Mouse (Mus musculus) cerebellum, adult 9-11 months (tissue): ENCODE data around the gene Rfc4.

ENCODE experiments used
- DNase-seq: peaks from one replicate; pipeline ENCODE4 v3.0.0; 2022

Gene Rfc4

GRCm38 (mm10) chr16:23130303-23130702 is 2.8 kb upstream of the Rfc4 start:
- no peak for DNase-seq

- no peak for DNase-seq
These were observed 245 bp downstream of the Rfc4 start for GRCm38 (mm10) chr16:23127311-23127672.

DNA sequence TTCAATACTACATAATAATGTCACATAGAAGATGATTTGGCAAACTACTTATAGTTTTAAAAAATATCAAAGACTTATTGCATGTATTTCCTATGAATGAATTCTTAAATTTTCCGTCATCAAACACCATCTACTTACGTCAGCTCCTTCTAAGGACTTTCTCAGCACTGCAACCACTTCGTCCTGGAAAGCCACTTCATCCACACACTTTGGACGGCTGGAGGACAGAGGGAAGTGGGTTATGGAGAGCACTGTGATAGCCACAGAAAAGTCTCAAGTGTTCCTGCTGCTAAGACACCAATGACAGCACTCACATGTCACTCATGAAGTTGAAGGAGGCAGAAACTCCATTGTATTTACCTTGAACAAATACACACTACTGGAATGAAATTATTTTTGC is 3.1 kb downstream of the Rfc4 start:
- no peak for DNase-seq

DNA sequence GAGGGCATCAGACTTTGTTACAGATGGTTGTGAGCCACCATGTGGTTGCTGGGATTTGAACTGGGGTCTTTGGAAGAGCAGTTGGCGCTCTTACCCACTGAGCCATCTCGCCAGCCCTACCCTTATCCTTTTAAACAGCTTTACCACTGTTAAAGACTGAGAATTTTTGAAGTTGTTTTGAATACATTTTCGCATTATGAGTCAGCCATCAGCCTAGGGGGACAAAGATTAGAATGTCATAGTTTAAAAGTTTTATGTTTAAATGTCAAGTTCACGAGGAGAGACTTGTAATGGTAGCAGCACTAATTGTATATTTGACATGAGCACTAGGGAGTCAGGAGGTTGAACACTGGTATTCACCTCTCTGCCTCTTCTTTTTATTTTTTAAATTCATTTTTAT is 4.4 kb downstream of the Rfc4 start:
- no peak for DNase-seq

DNA sequence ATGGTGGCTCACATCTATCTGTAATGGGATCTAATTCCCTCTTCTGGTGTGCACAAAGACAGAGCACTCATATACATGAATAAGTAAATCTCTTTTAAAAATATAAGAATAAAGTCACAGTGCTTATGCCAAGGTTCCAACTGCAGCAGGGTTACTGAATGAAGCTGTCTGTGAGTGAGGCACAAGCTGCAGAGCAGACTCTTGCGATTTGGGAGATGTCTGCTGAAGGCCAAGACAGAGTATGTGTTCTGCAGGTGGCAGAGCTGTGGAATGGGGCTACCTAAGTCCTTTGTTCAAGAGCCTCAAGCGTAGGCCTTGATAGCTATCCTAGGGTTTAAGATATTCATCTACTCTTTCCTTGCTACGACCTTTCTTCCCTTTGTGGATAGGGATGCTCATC is 5.1 kb downstream of the Rfc4 start:
- DNase-seq = no peak

- DNase-seq = no peak
These were observed 10.4 kb downstream of the Rfc4 start for GRCm38 (mm10) chr16:23117173-23117572.

DNA sequence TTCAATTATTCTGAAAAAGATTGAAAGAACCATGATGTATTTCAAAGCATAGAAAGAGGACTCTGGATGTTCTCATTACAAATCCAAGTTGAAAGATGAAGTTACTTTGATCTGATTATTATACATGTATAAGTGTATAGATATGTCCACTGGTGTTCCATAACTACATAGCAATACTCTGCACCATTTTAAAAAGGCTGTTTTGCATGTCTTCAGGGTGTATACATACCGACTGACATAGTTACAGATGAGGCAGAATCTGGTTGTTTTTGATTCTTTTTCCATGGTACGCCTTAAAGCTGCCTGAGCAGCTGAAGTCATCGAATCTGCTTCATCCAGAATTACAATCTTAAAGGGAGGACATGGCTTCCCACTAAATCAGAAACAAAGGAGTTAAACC is 12.1 kb downstream of the Rfc4 start:
- DNase-seq = no peak

DNA sequence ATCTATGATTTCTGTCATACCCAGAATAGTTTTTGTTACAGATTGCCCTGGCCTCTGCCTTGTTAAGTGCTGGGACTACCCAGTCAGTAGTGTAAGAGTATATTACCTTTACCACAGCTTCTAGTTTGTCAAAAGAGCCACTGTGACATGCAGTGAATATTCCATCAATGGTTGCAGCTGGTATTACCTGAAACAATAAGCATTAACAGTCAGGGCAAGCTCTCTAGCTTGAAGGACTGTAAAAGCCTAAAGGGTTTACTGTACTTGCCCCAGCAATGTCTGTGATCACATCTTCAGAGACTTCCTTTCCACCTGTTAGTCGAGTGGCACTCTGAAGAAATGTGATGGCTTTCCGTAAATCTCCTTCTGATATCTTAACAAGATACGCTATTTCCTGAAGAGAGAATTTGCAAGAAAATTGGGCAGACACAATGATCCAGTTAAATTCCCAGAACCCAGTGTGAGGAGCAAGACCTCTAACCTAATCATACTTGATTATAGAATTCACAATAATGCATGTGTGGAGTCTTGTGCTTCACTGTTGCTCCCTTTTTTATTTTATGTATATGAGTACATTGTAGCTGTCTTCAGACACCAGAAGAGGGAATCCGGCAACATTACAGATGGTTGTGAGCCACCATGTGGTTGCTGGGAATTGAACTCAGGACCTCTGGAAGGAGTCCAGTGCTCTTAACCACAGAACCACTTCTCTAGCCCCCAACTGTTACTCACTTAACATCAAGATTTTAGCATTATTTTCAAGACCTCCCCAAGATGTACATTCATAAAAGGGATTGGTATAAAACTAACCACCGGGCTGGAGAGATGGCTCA is 13.0 kb downstream of the Rfc4 start:
- no peak for DNase-seq

DNA sequence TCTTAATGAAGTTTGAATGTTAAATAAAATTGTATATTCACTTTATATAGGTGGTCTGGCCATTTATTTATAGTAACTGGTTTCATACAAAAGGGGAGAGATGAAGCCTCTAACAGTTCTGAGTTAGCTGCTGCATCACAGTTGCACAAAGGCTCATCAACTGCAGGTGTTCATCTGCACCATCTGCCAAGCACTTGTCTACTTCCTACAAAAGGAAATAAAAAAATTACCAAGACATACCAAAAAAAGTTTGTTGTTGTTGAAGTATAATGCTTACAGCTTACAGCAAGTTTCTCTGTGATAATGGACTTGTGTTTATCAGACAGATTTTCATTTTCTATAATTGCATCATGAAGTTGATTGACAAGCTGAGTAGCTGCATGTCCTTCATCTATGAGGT is 13.6 kb downstream of the Rfc4 start:
- no peak for DNase-seq

DNA sequence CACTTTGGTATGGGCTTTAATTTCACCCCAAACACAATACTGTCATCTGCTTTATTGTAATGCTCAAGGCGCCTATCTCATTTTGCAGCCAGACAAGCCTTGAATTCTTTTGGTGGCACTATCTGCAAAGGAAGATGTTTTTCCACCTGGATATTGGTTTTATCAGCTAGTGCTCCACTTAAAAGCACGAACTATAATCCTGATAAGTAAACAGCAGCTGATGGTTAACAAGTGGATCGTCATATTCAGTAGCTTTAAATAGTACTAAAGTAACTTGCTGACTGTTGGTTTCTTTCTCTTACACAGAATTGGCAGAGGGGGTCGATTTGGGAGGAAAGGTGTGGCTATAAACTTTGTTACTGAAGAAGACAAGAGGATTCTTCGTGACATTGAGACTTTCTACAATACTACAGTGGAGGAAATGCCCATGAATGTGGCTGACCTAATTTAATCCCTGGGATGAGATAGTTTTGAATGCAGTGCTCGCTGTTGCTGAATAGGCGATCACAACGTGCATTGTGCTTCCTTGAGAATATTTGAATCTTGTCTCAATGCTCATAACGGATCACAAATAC is 14.6 kb downstream of the Rfc4 start:
- DNase-seq = no peak

GRCm38 (mm10) chr16:23112348-23112747 is 15.2 kb downstream of the Rfc4 start:
- DNase-seq = no peak

DNA sequence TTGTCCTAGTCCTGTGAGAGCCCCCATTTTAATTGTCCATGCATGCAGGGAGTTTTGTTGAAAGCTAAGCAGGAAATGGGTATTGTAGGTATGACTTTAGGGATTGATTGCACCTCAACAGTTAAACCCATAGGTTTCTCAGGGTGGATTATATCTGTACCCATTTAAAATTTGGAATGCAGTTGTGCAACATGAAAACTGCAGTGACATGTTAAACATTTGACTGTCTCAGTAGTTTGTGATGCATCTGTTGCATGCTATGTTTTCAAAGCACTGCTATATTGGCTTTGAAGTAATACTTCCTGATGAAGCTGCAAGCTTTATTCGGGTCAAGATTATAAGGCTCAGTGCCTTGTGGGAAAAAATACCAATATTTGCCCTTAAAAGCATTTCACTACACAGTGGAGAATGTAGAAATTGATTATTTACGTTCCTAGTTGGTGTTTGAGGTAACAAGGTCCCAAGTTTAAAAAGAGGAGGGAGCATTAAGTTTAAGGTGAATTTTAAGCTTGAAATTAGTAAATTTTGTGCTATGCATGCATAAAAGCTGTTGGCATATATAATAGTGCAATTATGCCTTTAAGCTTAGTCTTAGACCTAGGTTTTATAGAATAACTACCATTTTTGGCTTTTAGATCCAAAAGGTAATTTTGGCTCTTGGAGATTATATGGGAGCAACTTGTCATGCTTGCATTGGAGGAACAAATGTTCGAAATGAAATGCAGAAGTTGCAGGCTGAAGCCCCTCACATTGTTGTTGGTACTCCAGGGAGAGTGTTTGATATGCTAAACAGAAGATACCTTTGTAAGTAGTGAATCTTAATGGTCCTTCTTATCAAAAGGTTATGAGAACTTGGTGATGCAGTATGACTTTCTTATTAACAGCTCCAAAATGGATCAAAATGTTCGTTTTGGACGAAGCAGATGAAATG is 17.9 kb downstream of the Rfc4 start:
- no peak for DNase-seq

GRCm38 (mm10) chr16:23108943-23109342 is 18.6 kb downstream of the Rfc4 start:
- DNase-seq = no peak

- DNase-seq = peak; percentile 88
These were observed 19.4 kb downstream of the Rfc4 start for GRCm38 (mm10) chr16:23107946-23108759.

GRCm38 (mm10) chr16:23107231-23107942 is 20.1 kb downstream of the Rfc4 start, which contains the start of gene Eif4a2:
Gene Eif4a2 (plus strand): TSS chr16:23107444.
- peak; percentile 96 for DNase-seq

DNA sequence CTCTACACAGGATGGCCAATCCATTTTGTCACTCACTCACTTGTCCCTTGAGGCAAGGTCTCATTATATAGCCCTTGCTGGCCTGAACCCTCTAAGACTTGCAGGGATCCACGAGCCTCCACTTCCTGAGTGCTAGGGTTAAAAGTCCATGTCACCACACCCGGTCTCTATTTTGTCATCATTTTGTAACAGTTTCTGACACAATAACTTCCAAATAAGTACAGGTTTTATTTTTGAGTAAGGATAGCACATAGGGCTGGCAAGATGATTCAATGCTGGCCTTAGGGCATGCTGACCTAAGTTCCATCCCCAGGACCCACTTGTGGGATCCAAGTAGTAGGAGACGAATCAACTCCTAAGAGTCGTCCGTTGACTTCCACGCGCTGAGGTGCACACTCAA is 21.4 kb downstream of the Rfc4 start:
- peak; percentile 40 for DNase-seq

- DNase-seq = no peak
These were observed 23.7 kb downstream of the Rfc4 start for GRCm38 (mm10) chr16:23103841-23104240.

DNA sequence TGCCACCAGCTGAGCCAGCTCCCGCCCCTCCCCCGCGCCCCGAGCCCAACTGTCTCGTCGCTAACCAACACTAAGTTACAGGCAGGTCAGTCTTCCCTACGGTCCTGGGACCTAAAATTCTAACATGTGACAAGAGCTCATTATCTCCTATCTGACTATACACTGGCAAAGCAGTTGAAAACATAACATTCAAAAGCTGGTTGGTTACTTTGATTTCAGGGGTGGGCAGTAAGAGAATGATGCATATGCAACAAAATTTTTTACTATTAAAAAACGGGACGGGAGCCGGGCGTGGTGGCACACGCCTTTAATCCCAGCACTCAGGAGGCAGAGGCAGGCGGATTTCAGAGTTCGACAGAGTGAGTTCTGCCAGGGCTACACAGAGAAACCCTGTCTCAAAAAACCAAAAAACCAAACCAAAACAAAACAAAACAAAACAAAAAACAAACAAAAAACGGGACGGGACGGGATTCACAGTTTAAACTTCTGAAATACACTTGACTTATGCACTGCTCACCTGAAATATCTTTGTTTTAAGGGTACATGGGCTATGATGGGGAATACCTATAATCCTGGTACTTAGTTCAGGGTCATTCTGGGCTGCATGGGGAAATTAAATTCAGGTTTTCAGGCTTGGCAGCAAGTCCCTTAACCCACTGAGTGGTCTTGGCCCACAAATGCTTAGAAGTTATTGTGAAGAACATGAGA is 24.3 kb downstream of the Rfc4 start:
- DNase-seq = no peak

DNA sequence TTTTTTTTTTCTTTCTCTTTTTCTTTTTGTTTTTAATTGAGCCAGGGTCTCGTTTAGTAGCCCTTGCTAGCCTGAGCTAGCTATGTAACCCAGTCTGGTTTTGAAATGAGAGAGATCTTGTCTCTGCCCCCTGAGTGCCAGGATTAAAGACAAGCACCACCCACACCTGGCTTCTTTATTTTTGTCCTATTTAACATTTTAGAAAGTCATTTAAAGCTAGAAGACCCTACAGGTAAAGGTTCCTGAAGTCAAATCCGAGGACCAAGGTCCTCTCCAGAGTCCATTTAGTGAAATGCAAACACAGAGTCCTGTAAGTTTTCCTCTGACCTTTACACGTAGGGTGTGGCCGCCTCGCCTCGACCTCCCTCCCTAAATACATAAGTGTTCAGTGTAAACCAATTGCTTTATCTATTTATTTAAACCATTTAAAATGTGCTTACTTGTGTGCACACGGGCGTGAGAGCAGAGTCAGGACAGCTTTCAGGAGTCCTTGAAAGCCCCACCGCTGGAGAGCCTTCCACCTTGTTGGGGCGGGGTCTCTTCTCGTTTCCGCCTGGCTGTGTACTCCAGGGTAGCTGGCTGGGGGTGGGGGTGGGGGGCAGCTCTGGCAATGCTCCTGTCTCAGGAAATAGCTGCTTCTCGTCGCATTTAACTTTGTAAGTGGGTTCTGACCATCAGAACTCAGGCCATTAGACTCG is 25.0 kb downstream of the Rfc4 start:
- no peak for DNase-seq

GRCm38 (mm10) chr16:23100613-23101012 is 26.9 kb downstream of the Rfc4 start:
- DNase-seq = no peak

- DNase-seq = no peak
These were observed 27.4 kb downstream of the Rfc4 start for GRCm38 (mm10) chr16:23100099-23100575.
